Mouse (Mus musculus): ENCODE data around the gene Nupl1.

The Nupl1 gene

DNA sequence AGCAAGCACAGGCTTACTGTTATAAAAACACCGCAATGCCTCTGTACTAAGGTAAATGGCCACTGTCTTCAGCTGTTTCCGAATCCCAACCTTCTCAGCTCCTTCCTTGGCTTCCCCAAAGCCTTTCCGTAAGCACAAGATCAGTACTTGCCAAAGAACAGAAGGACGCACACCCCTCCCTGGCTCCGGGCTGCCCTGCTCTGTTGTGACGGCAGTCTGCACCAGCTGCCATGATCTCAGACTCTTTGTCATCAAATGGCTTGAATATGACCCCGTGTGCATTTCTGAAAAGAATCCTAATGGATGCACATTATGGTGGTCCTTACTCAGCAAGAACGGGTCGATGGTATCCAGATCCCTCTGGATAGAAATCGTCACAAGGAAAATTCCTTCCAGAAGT, 108.0 kb downstream of the Nupl1 start:
- no peak for DNase-seq

DNA sequence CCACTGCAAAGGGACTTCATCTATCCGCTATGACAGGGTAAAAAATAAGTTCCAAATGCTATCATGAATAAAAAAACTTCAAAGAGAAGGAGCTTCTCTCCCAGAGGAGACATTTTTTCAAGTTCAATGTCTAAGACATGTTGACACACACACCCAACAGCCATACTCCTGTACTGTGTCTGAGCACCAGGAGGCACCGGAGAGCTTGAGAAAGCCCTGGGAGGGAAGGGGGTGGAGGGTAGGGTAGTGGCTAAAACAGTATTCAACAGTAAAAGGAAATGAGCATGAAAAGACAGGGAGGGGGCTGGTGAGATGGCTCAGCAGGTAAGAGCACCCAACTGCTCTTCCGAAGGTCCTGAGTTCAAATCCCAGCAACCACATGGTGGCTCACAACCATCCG, 112.9 kb downstream of the Nupl1 start:
- DNase-seq, result peak; percentile 41

DNA sequence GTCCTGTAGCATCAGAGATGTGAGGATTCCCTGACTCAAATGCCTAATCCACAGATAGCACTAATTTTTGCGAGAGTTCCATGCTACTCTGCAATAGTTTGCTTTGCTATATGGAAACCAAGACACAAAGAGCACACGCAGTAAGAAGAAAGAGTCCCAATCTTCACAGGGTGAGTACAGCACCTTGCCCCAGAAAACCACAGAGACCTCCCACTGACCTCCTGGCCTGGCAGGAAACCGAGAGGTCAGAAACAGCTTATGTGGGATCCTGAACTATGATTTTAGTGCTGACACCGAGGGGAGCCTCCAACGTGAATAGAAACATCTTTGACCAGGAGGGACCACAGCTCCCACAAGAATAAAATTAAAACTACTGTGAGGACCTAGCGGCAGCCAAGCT, 113.4 kb downstream of the Nupl1 start:
- DNase-seq, result no peak

DNA sequence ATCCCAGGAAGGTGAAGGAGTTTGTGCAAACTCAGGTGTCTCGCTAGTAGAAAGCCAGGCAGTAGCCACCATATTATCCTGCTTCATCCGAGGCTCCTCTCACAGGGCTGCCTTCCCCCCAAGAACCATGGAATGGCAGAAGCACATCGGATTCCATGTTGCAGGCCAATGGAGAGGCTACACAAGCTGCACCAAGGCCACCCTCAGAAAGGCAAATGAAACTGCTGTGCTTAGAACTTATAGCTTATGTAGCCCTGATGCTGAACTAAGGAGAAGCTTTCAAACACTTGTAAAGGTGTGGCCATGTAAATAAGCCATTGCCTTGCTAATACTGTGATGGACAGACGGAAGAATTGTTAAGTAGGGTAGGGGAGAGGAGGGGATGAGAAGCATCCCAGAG, 115.4 kb downstream of the Nupl1 start:
- no peak for DNase-seq

DNA sequence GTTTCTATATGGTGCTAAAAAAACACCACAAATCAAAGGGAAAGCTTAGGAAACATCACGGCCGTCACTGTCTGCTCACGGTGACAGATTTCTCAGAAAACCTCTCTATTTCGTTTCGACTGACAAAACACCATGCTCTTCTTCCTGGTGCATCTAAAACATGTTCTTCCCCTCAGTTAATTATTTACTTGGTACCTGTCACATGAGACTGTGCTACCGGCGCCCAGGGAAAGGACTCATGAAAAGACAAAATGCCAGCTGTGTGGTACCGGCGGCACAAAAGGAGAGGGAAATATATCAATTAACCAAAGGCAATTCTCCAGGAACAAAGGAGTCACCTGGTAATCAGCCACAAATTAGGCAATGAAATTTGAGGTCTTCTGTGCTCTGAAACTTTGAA, 116.5 kb downstream of the Nupl1 start:
- DNase-seq, result no peak
